26 mouse cellular contexts compared by ENCODE assay signal in the genomic region with DNA sequence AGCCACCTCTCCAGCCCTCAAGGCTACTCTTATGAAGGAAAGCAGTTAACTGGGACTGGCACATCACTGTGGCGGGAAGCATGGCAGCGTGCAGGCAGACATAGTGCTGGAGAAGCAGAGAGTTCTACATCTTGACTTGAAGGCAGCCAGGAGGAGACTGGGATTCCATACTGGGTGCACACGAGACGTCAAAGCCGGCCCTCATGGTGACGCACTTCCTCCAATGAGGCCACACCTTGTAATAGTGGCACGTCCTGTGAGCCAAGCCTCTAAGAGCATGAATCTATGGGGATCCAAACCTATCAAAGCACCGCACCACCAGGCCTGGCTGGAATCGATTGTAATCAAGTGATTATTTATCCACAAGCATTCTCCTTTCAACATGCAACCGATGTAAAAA. TPM values are rescaled to one million over a fixed set of nuclear protein-coding genes. Genes with fewer than 3 reads are reported as not detected.
A peak's percentile ranks its signal among the peaks of the same experiment; 100 is the strongest.
DNase-seq lines count a peak whose midpoint lies in the region; ATAC-seq lines count a peak whose summit lies in the region.
"Had no signal": no experiment of that assay in that cellular context is flagged by ENCODE, and none has a peak within 500 bp of the region (broad histone marks: within the 10 kb centered on the region; RNA-seq: fewer than 3 reads in every experiment).

No protein-coding gene starts in this region.

- peak overlapping the region; percentile 42 for H3K4me3 ChIP-seq in megakaryocyte, embryonic 14.5 days (replicated peaks)
- H3K4me3 ChIP-seq: embryonic facial prominence, embryonic 13.5 days; embryonic facial prominence, embryonic 15.5 days; erythroblast, embryonic 14.5 days; forebrain, embryonic 10.5 days; forebrain, embryonic 12.5 days had no signal

- H3K36me3 ChIP-seq in megakaryocyte, embryonic 14.5 days (replicated peaks; ENCODE audit: low read length) = no peaks in the 10 kb centered on the region
- H3K36me3 ChIP-seq: embryonic facial prominence, embryonic 13.5 days; embryonic facial prominence, embryonic 15.5 days; forebrain, embryonic 10.5 days; forebrain, embryonic 12.5 days; G1E had no signal

- DNase-seq in R1 (ENCODE audit: low read depth, low spot score) = peak; percentile 72
- DNase-seq in ovary, adult 18-20 months (ENCODE audit: low spot score) = no peak
- no peak for DNase-seq in adrenal gland, postnatal 25 days
- DNase-seq: adrenal gland, adult 8-10 months; adrenal gland, postnatal 14 days; cerebellum, adult 11 months; cerebellum, adult 18-20 months; cerebellum, adult 8-10 months; cerebellum, adult 9-11 months; cerebellum, postnatal 14 days; cerebellum, postnatal 36 days; embryo, embryonic 11 days had no signal

- H3K9me3 ChIP-seq in megakaryocyte, embryonic 14.5 days = no peaks in the 10 kb centered on the region
- H3K9me3 ChIP-seq: embryonic facial prominence, embryonic 13.5 days; embryonic facial prominence, embryonic 15.5 days; forebrain, embryonic 10.5 days; forebrain, embryonic 12.5 days had no signal

- no peak for ATAC-seq in megakaryocyte, adult 5-6 weeks (ENCODE audit: poor library complexity, severe bottlenecking)
- ATAC-seq: activated CD4-positive, CD25-positive, alpha-beta regulatory T cell, adult 4 months; CD4-positive, CD25-positive, alpha-beta regulatory T cell, adult 4 months; forebrain, embryonic 14.5 days; forebrain, embryonic 16.5 days; Patski had no signal

- H3K4me1 ChIP-seq in megakaryocyte, embryonic 14.5 days = peaks cover 54% of the 10 kb centered on the region

- no peaks in the 10 kb centered on the region for H3K27me3 ChIP-seq in megakaryocyte, embryonic 14.5 days (replicated peaks)
- H3K27me3 ChIP-seq: CH12.LX; embryonic facial prominence, embryonic 13.5 days; embryonic facial prominence, embryonic 15.5 days; forebrain, embryonic 12.5 days; Patski had no signal

RNA-seq across cellular contexts. Expression of a gene that starts 30.6 kb away (rescaled TPM):
- 36.0 and 76.6 TPM in 2 replicates for polyA plus RNA-seq in megakaryocyte, embryonic 14.5 days (2012; ENCODE audit: insufficient read depth, low replicate concordance)
- total RNA-seq in megakaryocyte, adult 5-6 weeks (2015) = 104 and 105 TPM in 2 replicates
- total RNA-seq in megakaryocyte, adult 5-6 weeks (2017) = 164 and 180 TPM in 2 replicates
- total RNA-seq in adrenal gland, postnatal 25 days (2021) = 4.8 and 6.5 TPM in 2 replicates
- total RNA-seq: G1E had no signal
- polyA plus RNA-seq: G1E had no signal

Comparison
In these comparisons a context has a peak if more than half of its experiments do, and no peak if none do; other contexts are left out.
1. RNA of a gene that starts 30.6 kb away (total RNA-seq): 104 to 180 TPM in megakaryocyte, adult 5-6 weeks; 4.8 to 6.5 TPM in adrenal gland, postnatal 25 days; every median in the first group is over 10 times any median in the second.